Mouse (Mus musculus) spleen, postnatal 10 days (tissue): ENCODE results near the gene Itsn1.

Experiments
- DNase-seq, 2 experiments: peaks; one replicate each; pipeline ENCODE4 v3.0.0; 2021 to 2022; ENCODE audit warnings: low spot score in 2 of 2

Itsn1 gene

GRCm38 (mm10) chr16:91729066-91729482 is at the start of gene Itsn1:
TSS of gene Itsn1 (plus strand) at chr16:91729281.
- DNase-seq: peak; percentile 94 to 97

GRCm38 (mm10) chr16:91680656-91681055 is 48.4 kb upstream of the Itsn1 start:
- no peak for DNase-seq

GRCm38 (mm10) chr16:91685526-91685925 is 43.6 kb upstream of the Itsn1 start:
- DNase-seq: no peak

GRCm38 (mm10) chr16:91686369-91686768 is 42.7 kb upstream of the Itsn1 start:
- DNase-seq: no peak

DNA sequence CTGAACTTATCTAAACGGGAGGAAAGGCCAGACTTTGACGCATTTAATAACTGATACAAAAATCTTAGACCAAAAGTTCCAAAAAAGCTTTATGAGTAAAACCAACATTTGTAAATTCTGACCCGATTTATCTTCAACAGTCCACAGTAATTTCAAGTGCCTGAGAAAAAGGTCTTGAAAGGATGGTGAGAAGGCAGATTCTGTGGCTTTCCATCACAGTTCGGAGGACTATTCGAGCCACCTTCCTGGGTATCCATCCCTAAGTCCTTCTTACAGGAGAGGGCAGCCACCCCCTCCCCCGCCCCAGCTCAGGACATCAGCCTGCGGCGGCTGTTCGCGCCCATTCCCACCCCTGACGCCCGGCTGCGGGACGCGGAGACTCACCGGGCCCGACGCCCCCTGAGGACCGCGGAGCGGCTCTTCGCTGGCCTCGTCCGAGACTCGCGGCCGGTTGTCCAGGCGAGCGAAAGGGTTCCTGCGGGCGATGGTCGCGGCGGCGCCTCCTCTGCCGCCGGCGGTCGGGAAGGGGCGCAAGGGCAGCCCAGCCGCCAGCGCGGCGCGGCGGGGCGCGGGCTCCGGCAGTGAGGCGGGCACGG is 41.0 kb upstream of the Itsn1 start:
- DNase-seq: peak in 1 of 2 experiments; percentile 57

- DNase-seq: peak; percentile 95 to 98
Measured at GRCm38 (mm10) chr16:91688619-91689334, 40.3 kb upstream of the Itsn1 start, which contains the start of gene Donson. TSS of gene Donson (minus strand) at chr16:91688770.

GRCm38 (mm10) chr16:91689791-91690190 is 39.3 kb upstream of the Itsn1 start:
- no peak for DNase-seq

GRCm38 (mm10) chr16:91694455-91695084 is 34.5 kb upstream of the Itsn1 start:
- DNase-seq: peak; percentile 66 to 87

- DNase-seq: no peak
Measured at GRCm38 (mm10) chr16:91695108-91695755, 33.8 kb upstream of the Itsn1 start.

- DNase-seq: no peak
Measured at GRCm38 (mm10) chr16:91698995-91699394, 30.1 kb upstream of the Itsn1 start.

- no peak for DNase-seq
Measured at GRCm38 (mm10) chr16:91701908-91702307, 27.2 kb upstream of the Itsn1 start.

- no peak for DNase-seq
Measured at GRCm38 (mm10) chr16:91702771-91703188, 26.3 kb upstream of the Itsn1 start.

DNA sequence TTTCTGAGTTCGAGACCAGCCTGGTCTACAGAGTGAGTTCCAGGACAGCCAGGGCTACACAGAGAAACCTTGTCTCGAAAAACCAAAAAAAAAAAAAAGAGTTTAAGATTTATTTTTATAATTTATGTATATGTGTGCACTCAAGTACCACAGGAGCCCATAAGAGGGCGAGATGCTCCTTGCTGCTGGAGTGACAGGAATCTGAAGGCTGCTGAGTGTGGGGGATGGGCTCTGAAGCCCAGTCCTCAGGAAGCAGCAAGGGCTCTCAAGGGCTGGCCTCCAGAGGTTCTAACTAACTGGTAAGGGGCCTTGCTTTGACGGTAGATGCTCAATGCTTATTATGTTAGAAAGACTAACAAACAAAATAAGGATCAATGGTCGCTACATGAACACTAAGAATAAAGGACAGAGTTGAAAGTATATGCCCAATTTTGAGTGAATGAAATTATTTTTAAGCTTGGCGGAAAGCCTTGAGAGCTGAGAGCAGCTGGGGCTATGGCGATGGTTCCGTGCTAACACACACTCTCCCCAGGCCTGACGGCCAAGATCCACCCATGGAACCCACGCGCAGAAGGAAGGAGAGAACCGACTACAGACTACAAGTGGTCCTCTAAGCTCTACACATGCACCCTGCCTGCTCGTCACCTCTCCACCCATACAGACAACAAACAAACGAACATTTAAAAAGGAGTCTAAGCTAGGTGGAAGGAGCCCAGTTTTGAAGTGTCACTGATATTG is 24.3 kb upstream of the Itsn1 start:
- DNase-seq: no peak

GRCm38 (mm10) chr16:91710241-91710640 is 18.8 kb upstream of the Itsn1 start:
- no peak for DNase-seq

GRCm38 (mm10) chr16:91716927-91717349 is 12.1 kb upstream of the Itsn1 start:
- peak; percentile 68 to 89 for DNase-seq

DNA sequence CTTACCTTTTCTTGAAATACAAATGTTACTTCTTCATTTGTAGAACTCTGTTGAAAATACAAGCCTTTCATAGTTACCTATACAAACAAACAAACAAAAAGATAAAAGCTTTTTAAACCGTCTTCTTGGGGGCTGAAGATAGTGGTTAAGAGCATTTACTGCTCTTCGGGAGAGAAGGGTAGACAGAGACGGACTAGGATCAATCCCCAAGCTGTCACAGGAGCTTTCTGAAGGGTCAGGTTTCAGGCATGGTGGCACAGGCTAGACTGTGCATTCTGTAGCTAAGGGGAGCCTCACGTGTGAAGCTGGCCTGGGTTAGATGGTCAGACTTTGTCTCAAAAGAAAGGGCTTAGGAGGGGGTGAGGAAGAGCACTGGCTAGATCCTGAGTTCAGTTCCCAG is 11.7 kb upstream of the Itsn1 start:
- peak in 1 of 2 experiments; percentile 26 for DNase-seq

DNA sequence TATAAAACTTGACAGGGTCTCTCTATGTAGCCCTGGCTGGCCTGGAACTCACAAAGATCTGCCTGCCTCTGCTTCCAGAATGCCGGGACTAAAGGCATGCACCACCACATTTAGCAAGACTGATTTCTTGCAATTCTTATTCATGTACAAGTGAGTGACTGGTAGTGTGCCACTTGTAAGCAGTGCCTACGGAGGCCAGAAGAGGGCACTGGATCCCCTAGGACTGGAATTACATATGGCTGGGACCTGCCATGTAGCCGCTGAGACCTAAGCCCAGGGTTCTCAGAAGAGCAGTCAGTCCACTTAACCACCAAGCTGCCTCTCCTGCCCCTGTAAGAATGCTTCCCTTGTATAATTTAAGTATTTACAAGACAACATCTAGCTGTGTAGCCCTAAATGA is 4.8 kb upstream of the Itsn1 start:
- peak; percentile 50 to 80 for DNase-seq

- DNase-seq: no peak
Measured at GRCm38 (mm10) chr16:91727433-91727832, 1.6 kb upstream of the Itsn1 start.

DNA sequence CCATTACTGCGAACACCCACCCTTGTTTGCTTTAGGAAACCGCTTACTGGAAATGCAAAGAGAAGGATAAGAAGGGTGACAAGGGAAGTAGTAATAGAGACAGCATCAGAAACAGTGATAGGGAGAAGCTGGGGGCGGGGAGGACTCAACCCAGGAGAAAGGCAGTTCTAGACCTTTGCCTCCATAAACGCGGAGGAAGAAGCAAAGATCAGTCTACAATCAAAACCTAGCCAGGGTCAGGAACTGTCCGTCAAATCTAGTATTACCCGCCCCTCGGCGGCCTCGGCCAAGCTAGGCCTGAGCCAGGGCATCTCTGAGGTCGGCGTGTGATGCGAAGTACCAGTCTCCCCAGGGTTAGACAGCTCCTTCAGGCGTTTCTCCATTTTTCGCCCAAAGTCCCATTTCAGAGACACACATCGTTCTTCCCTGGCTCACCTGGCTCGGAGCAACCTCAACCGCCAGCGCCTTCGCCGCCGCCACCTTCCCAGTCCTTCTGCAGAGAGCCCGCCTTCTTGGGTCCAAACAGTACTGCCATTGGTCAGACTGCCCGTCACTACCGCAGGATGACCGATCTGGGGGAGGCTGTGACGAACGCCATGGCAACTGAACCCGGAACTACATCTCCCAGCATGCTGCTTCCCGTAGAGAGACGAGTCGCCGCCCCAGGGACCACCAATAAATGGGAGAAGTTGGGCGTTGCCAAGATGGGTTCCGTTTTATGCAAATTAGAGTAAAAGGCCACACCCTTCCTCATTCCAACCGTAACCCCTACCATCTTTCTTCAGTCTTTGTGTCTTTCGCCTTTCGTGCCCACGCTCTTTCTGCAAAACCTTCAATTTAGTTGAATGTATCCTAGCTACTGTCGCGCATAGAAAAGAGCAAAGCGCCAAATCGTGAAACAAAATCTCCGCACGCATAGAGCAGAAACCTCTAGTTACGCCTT is 687 bp upstream of the Itsn1 start, which contains the start of gene Cryzl1:
TSS of gene Cryzl1 (minus strand) at position 853 of the 943 bp plus-strand sequence.
- peak; percentile 93 to 96 for DNase-seq

DNA sequence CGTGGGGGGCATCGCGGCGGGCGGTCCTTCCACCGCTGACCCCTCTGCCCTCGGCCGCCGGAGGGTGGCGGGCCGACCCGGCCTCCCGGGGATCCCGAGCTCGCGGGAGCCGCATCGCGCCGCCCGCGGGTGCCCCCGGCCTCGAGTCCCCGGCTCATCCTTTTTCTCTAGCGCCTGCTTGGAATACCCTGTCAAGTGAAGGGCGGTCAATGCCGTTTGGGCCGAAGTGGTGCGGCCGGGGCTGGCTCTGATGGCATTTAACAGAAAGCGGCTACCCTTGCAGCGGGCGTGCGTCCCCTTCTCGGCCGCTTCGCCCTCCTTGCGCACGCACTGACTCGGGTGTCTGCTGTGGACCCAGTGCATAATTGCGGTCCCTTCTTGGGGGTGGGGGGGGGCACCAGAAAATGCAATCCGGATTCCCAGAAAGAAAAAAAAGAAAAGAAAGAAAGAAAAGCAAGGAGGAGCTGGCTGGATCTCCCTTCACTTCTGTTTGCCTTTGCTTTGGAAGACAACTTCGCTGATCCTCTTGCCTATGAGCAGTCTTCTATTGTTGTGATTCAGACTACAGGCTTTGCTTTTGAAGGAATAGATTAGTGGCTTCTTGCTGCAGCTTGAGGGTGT is 850 bp downstream of the Itsn1 start:
- peak; percentile 38 to 48 for DNase-seq
